In genomic region chr4:125850300-125850699, GRCm38 (mm10) we compare ENCODE assay signal across 9 mouse cellular contexts.
DNase-seq lines count a peak whose midpoint lies in the region; ATAC-seq and TF ChIP-seq lines count a peak whose summit lies in the region.
"Had no signal": no experiment of that assay in that cellular context is flagged by ENCODE, and none has a peak within 500 bp of the region (broad histone marks: within the 10 kb centered on the region; RNA-seq: fewer than 3 reads in every experiment).

No protein-coding gene starts in this region.

- H3K4me1 ChIP-seq in forebrain, postnatal 0 days (ENCODE audit: insufficient read depth): peaks cover 6% of the 10 kb centered on the region; the same call in 1 of the 2 replicates
- 0 out of 2 replicates have a peak, but pooled peaks cover 6% of the 10 kb centered on the region for H3K4me1 ChIP-seq in forebrain, embryonic 16.5 days (replicated peaks; ENCODE audit: control insufficient read depth, insufficient read depth, low read length)
- H3K4me1 ChIP-seq in cortical plate, adult 2 months (ENCODE audit: control insufficient read depth, insufficient read depth, low read length): no peaks in the 10 kb centered on the region

- no peak overlapping the region for H3K27ac ChIP-seq in forebrain, postnatal 0 days (ENCODE audit: low read depth, low read length)
- no peak overlapping the region for H3K27ac ChIP-seq in forebrain, embryonic 16.5 days (ENCODE audit: low read length)
- no peak overlapping the region for H3K27ac ChIP-seq in cortical plate, adult 2 months (ENCODE audit: insufficient read depth, low read length)

- H3K4me2 ChIP-seq in forebrain, postnatal 0 days (ENCODE audit: low read depth): no peak overlapping the region
- H3K4me2 ChIP-seq in forebrain, embryonic 16.5 days (ENCODE audit: low read length): no peak overlapping the region

- peak; percentile 76 for DNase-seq in forebrain, postnatal 0 days
- DNase-seq in spleen, adult 12 weeks (ENCODE audit: low spot score): peak; percentile 3
- DNase-seq in spleen, postnatal 36 days (ENCODE audit: low spot score in 2 of 2): no peak
- DNase-seq in layer of hippocampus, adult 18-20 months (ENCODE audit: low spot score in 2 of 2): peak; percentile 44 to 84
- peak; percentile 14 for DNase-seq in testis, postnatal 14 days (ENCODE audit: low spot score)

- no peak overlapping the region for H3K4me3 ChIP-seq in forebrain, postnatal 0 days (ENCODE audit: low read depth, low read length)
- H3K4me3 ChIP-seq in forebrain, embryonic 16.5 days (replicated peaks; ENCODE audit: low read length): no peak overlapping the region
- no peak overlapping the region for H3K4me3 ChIP-seq in cortical plate, adult 2 months (ENCODE audit: insufficient read depth, low read length)

- no peak overlapping the region for H3K9ac ChIP-seq in forebrain, postnatal 0 days
- H3K9ac ChIP-seq in forebrain, embryonic 16.5 days (replicated peaks; ENCODE audit: low read depth, low read length): no peak overlapping the region

- H3K36me3 ChIP-seq in forebrain, postnatal 0 days (ENCODE audit: insufficient read depth): no peaks in the 10 kb centered on the region
- no peaks in the 10 kb centered on the region for H3K36me3 ChIP-seq in forebrain, embryonic 16.5 days (ENCODE audit: control insufficient read depth, insufficient read depth)
- H3K36me3 ChIP-seq: G1E had no signal

- TF ChIP-seq CTCF in forebrain, postnatal 0 days (IDR thresholded peaks at IDR 0.05; ENCODE audit: low read depth): peak; percentile 73
- TF ChIP-seq CTCF in cortical plate, adult 2 months (IDR thresholded peaks at IDR 0.05; ENCODE audit: extremely low read depth, insufficient read depth, low read length): peak; percentile 53

- WGBS in forebrain, postnatal 0 days: 5% methylated on average over 4 of the region's 4 CpGs
- 4% methylated on average over 4 of the region's 4 CpGs for WGBS in forebrain, embryonic 16.5 days

- ATAC-seq in forebrain, postnatal 0 days: no peak
- ATAC-seq in forebrain, embryonic 16.5 days: no peak
- peak; percentile 74 for ATAC-seq in megakaryocyte progenitor cell, adult 5-6 weeks (replicated peaks; ENCODE audit: poor library complexity)

- no peaks in the 10 kb centered on the region for H3K9me3 ChIP-seq in forebrain, postnatal 0 days (ENCODE audit: low read length)
- no peaks in the 10 kb centered on the region for H3K9me3 ChIP-seq in forebrain, embryonic 16.5 days (ENCODE audit: control insufficient read depth, low read length)

- H3K27me3 ChIP-seq in forebrain, postnatal 0 days (ENCODE audit: insufficient read depth, low read length): no peaks in the 10 kb centered on the region
- 0 out of 2 replicates have a peak, but pooled peaks cover 2% of the 10 kb centered on the region for H3K27me3 ChIP-seq in forebrain, embryonic 16.5 days (replicated peaks; ENCODE audit: control insufficient read depth, insufficient read depth, low read length)

- TF ChIP-seq POLR2A in cortical plate, adult 2 months (IDR thresholded peaks at IDR 0.05; ENCODE audit: extremely low read depth, insufficient read depth, low read length): no peak

Comparison
In these comparisons a context has a peak if more than half of its experiments do, and no peak if none do; other contexts are left out.
1. DNase-seq: peak in forebrain, postnatal 0 days (single experiment), spleen, adult 12 weeks (single experiment), layer of hippocampus, adult 18-20 months (2 of 2) and testis, postnatal 14 days (single experiment); none in spleen, postnatal 36 days (0 of 2).